In the genomic region with DNA sequence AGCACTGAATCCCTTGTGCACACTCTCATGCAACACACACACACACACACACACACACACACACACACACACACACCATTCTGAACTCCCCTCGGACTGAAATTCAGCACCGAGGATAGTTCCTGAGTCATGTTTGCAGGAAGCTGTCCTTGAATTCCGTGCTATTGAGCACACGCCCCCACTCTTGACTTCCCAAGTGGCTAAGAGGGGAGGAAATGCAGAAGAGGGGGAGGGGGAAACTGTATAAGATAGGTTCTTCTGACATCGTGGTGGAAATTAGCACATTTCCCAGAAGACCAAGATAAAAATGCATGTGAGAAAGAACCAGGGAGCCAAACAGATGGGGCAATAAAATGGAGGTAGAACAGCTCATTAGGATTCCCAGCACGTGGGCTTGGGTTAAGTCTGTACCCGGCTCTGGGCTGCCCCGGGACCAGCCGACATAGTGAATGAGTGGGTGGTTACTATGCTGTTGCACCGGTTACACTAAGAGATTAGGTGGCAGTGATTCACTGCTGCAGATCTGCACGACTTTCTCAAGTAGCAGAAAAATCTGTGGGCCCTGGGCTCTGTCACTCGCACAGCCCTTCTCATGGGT, we compare ENCODE assay signal across 9 mouse cellular contexts. TPM values are rescaled to one million over a fixed set of nuclear protein-coding genes. Genes with fewer than 3 reads are reported as not detected.
A peak's percentile ranks its signal among the peaks of the same experiment; 100 is the strongest.
DNase-seq lines count a peak whose midpoint lies in the region; ATAC-seq lines count a peak whose summit lies in the region.
"Had no signal": no experiment of that assay in that cellular context is flagged by ENCODE, and none has a peak within 500 bp of the region (broad histone marks: within the 10 kb centered on the region; RNA-seq: fewer than 3 reads in every experiment).

No protein-coding gene starts in this region.

- H3K27me3 ChIP-seq in embryonic facial prominence, embryonic 14.5 days (replicated peaks; ENCODE audit: control insufficient read depth, insufficient read depth, low read length), result peaks cover 31% of the 10 kb centered on the region
- H3K27me3 ChIP-seq in limb, embryonic 12.5 days, result peaks cover 74% of the 10 kb centered on the region

- H3K9me3 ChIP-seq in embryonic facial prominence, embryonic 14.5 days (ENCODE audit: control insufficient read depth, low read length), result no peaks in the 10 kb centered on the region
- no peaks in the 10 kb centered on the region for H3K9me3 ChIP-seq in limb, embryonic 12.5 days

- H3K9ac ChIP-seq in embryonic facial prominence, embryonic 14.5 days (ENCODE audit: low read depth, low read length), result no peak overlapping the region
- H3K9ac ChIP-seq in limb, embryonic 12.5 days (replicated peaks), result no peak overlapping the region

- no peak overlapping the region for H3K27ac ChIP-seq in embryonic facial prominence, embryonic 14.5 days (replicated peaks; ENCODE audit: low read depth, low read length)
- H3K27ac ChIP-seq in limb, embryonic 12.5 days, result no peak overlapping the region

- no peaks in the 10 kb centered on the region for H3K36me3 ChIP-seq in embryonic facial prominence, embryonic 14.5 days (ENCODE audit: control insufficient read depth, insufficient read depth, low read length)
- H3K36me3 ChIP-seq in limb, embryonic 12.5 days, result no peaks in the 10 kb centered on the region

- peak; percentile 37 to 39 for DNase-seq in layer of hippocampus, adult 8-10 months (ENCODE audit: low spot score in 2 of 2)
- DNase-seq in layer of hippocampus, adult 9-10 months (ENCODE audit: low spot score), result no peak
- DNase-seq in embryonic facial prominence, embryonic 14.5 days (ENCODE audit: low spot score), result peak; percentile 73
- DNase-seq in right cerebral cortex, postnatal 25 days, result peak; percentile 70
- no peak for DNase-seq in urinary bladder, postnatal 10 days (ENCODE audit: low spot score)
- no peak for DNase-seq in MN1 (ENCODE audit: low spot score)
- no peak for DNase-seq in cerebellum, adult 9-10 months

- H3K4me1 ChIP-seq in embryonic facial prominence, embryonic 14.5 days (ENCODE audit: control insufficient read depth, insufficient read depth, low read length), result peaks cover 5% of the 10 kb centered on the region; the same call in 1 of the 2 replicates
- peaks cover 15% of the 10 kb centered on the region for H3K4me1 ChIP-seq in limb, embryonic 12.5 days (replicated peaks)

- H3K4me3 ChIP-seq in embryonic facial prominence, embryonic 14.5 days (ENCODE audit: low read depth, low read length), result no peak overlapping the region
- H3K4me3 ChIP-seq in limb, embryonic 12.5 days (replicated peaks), result no peak overlapping the region

- ATAC-seq in embryonic facial prominence, embryonic 14.5 days (ENCODE audit: low read depth), result no peak
- peak; percentile 21; the same call in 1 of the 2 replicates for ATAC-seq in limb, embryonic 12.5 days (ENCODE audit: insufficient number of reproducible peaks, insufficient read depth, low FRiP score, low TSS enrichment, low read depth)

- WGBS in embryonic facial prominence, embryonic 14.5 days, result 28% methylated on average over 12 of the region's 12 CpGs
- WGBS in limb, embryonic 12.5 days, result 10% methylated on average over 12 of the region's 12 CpGs

- no peak overlapping the region for H3K4me2 ChIP-seq in embryonic facial prominence, embryonic 14.5 days (ENCODE audit: low read depth, low read length)
- H3K4me2 ChIP-seq in limb, embryonic 12.5 days, result no peak overlapping the region

RNA-seq across cellular contexts. Expression of a gene that starts 2.9 kb away (rescaled TPM):
- total RNA-seq in layer of hippocampus, adult 8-10 months (2022), result 10 to 100 TPM; 25.5 to 34.3 (median 31.0) TPM
- 1.4 and 1.7 TPM in 2 replicates for polyA plus RNA-seq in embryonic facial prominence, embryonic 14.5 days (2014; fragmentation: Nextera tagmentation; extraction: Ambion mirVana)
- polyA plus RNA-seq in limb, embryonic 12.5 days (2016; fragmentation: Nextera tagmentation; extraction: Ambion mirVana), result 0.24 and 0.40 TPM in 2 replicates
- polyA plus RNA-seq: liver, adult 2 months had no signal

Comparison
In these comparisons a context has a peak if more than half of its experiments do, and no peak if none do; other contexts are left out.
1. DNase-seq: peak in layer of hippocampus, adult 8-10 months (2 of 2), embryonic facial prominence, embryonic 14.5 days (single experiment) and right cerebral cortex, postnatal 25 days (single experiment); none in layer of hippocampus, adult 9-10 months (single experiment), urinary bladder, postnatal 10 days (single experiment), MN1 (single experiment) and cerebellum, adult 9-10 months (single experiment).